Mouse (Mus musculus): ENCODE data around the gene Hmgcl. TPM values are rescaled to one million over a fixed set of nuclear protein-coding genes. Genes with fewer than 3 reads are reported as not detected.

Gene Hmgcl
- 10 to 100 TPM; 33.4 to 34.1 TPM for total RNA-seq (2021)
- long read RNA-seq, experiment 1, transcript Hmgcl-201 (9 exons, 1,418 nt), result major isoform, 55 of 74 reads
- long read RNA-seq, experiment 1, partial matches to known transcripts, result 8 of 74 reads
- long read RNA-seq, experiment 1, other reads (novel, unspliced or antisense), result 10 of 74 reads
- long read RNA-seq, experiment 2, transcript Hmgcl-201 (9 exons, 1,418 nt), result major isoform, 30 of 51 reads
- long read RNA-seq, experiment 2, partial matches to known transcripts, result 8 of 51 reads
- long read RNA-seq, experiment 2, other reads (novel, unspliced or antisense), result 13 of 51 reads

- TF ChIP-seq CTCF (IDR thresholded peaks at IDR 0.05), result no peak
- intact Hi-C loops (cut with DNase I), result loop anchor here (2.0 kb wide), 1 partner anchor 25 kb away; the partner anchor contains the start of gene Fuca1
- Histone ChIP-seq H3K4me3 (peak within 1 kb of the TSS; percentile 91), H3K27ac (peak within 1 kb of the TSS; percentile 81)
- peak; percentile 94 to 95 for DNase-seq (ENCODE audit: extremely low spot score in 1 of 2, low spot score in 2 of 2)
Observed at GRCm38 (mm10) chr4:135946278-135946658, at the start of gene Hmgcl. TSS of gene Hmgcl (plus strand) at chr4:135946448.

GRCm38 (mm10) chr4:135898380-135899049 lies 47.7 kb upstream of the Hmgcl start:
- no peak for DNase-seq (ENCODE audit: extremely low spot score in 1 of 2, low spot score in 2 of 2)
- intact Hi-C loops (cut with DNase I), result no loop called here
- TF ChIP-seq CTCF (IDR thresholded peaks at IDR 0.05), result no peak
- H3K4me3 ChIP-seq, result no peak overlapping the region
- no peak overlapping the region for H3K27ac ChIP-seq

- Histone ChIP-seq H3K4me3 (no peak overlapping the region), H3K27ac (no peak overlapping the region)
- TF ChIP-seq CTCF (IDR thresholded peaks at IDR 0.05), result no peak
- DNase-seq (ENCODE audit: extremely low spot score in 1 of 2, low spot score in 2 of 2), result no peak
- intact Hi-C loops (cut with DNase I), result no loop called here
Observed at GRCm38 (mm10) chr4:135899050-135899448, 47.2 kb upstream of the Hmgcl start.

- no peak for DNase-seq (ENCODE audit: extremely low spot score in 1 of 2, low spot score in 2 of 2)
- no peak for TF ChIP-seq CTCF (IDR thresholded peaks at IDR 0.05)
- no peak overlapping the region for H3K4me3 ChIP-seq
- no peak overlapping the region for H3K27ac ChIP-seq
- intact Hi-C loops (cut with DNase I), result no loop called here
Observed at GRCm38 (mm10) chr4:135900008-135900407, 46.2 kb upstream of the Hmgcl start.

- H3K4me3 ChIP-seq, result no peak overlapping the region
- DNase-seq (ENCODE audit: extremely low spot score in 1 of 2, low spot score in 2 of 2), result no peak
- H3K27ac ChIP-seq, result no peak overlapping the region
- intact Hi-C loops (cut with DNase I), result no loop called here
- TF ChIP-seq CTCF (IDR thresholded peaks at IDR 0.05), result no peak
Observed at GRCm38 (mm10) chr4:135902606-135903242, 43.5 kb upstream of the Hmgcl start.

GRCm38 (mm10) chr4:135904810-135905209 lies 41.4 kb upstream of the Hmgcl start:
- no peak overlapping the region for H3K27ac ChIP-seq
- no peak overlapping the region for H3K4me3 ChIP-seq
- intact Hi-C loops (cut with DNase I), result no loop called here
- no peak for TF ChIP-seq CTCF (IDR thresholded peaks at IDR 0.05)
- DNase-seq (ENCODE audit: extremely low spot score in 1 of 2, low spot score in 2 of 2), result no peak

- Histone ChIP-seq H3K27ac (no peak overlapping the region), H3K4me3 (no peak overlapping the region)
- no peak for DNase-seq (ENCODE audit: extremely low spot score in 1 of 2, low spot score in 2 of 2)
- intact Hi-C loops (cut with DNase I), result no loop called here
- TF ChIP-seq CTCF (IDR thresholded peaks at IDR 0.05), result no peak
Observed at GRCm38 (mm10) chr4:135906633-135907032, 39.6 kb upstream of the Hmgcl start.

GRCm38 (mm10) chr4:135909326-135910066 lies 36.8 kb upstream of the Hmgcl start:
- Histone ChIP-seq H3K27ac (no peak overlapping the region), H3K4me3 (no peak overlapping the region)
- DNase-seq (ENCODE audit: extremely low spot score in 1 of 2, low spot score in 2 of 2), result no peak
- intact Hi-C loops (cut with DNase I), result no loop called here
- no peak for TF ChIP-seq CTCF (IDR thresholded peaks at IDR 0.05)

GRCm38 (mm10) chr4:135911531-135911930 lies 34.7 kb upstream of the Hmgcl start:
- no peak for TF ChIP-seq CTCF (IDR thresholded peaks at IDR 0.05)

GRCm38 (mm10) chr4:135912164-135912563 lies 34.1 kb upstream of the Hmgcl start:
- DNase-seq (ENCODE audit: extremely low spot score in 1 of 2, low spot score in 2 of 2), result no peak
- no peak overlapping the region for H3K27ac ChIP-seq
- intact Hi-C loops (cut with DNase I), result no loop called here
- no peak overlapping the region for H3K4me3 ChIP-seq
- TF ChIP-seq CTCF (IDR thresholded peaks at IDR 0.05), result no peak

More at GRCm38 (mm10) chr4:135911531-135911930, 34.7 kb upstream of the Hmgcl start:
- H3K27ac ChIP-seq, result no peak overlapping the region
- DNase-seq (ENCODE audit: extremely low spot score in 1 of 2, low spot score in 2 of 2), result no peak
- intact Hi-C loops (cut with DNase I), result no loop called here
- no peak overlapping the region for H3K4me3 ChIP-seq

GRCm38 (mm10) chr4:135912835-135913234 lies 33.4 kb upstream of the Hmgcl start:
- intact Hi-C loops (cut with DNase I), result no loop called here
- Histone ChIP-seq H3K27ac (no peak overlapping the region), H3K4me3 (no peak overlapping the region)
- TF ChIP-seq CTCF (IDR thresholded peaks at IDR 0.05), result no peak
- no peak for DNase-seq (ENCODE audit: extremely low spot score in 1 of 2, low spot score in 2 of 2)

GRCm38 (mm10) chr4:135913433-135913832 lies 32.8 kb upstream of the Hmgcl start:
- Histone ChIP-seq H3K4me3 (no peak overlapping the region), H3K27ac (no peak overlapping the region)
- intact Hi-C loops (cut with DNase I), result no loop called here
- no peak for TF ChIP-seq CTCF (IDR thresholded peaks at IDR 0.05)
- no peak for DNase-seq (ENCODE audit: extremely low spot score in 1 of 2, low spot score in 2 of 2)

Data from left cerebral cortex, adult 2 months (tissue).